Mouse (Mus musculus) neural tube, embryonic 14.5 days (tissue): ENCODE measurements around the gene 0610030E20Rik. TPM values are rescaled to one million over a fixed set of nuclear protein-coding genes. Genes with fewer than 3 reads are reported as not detected.

Experiments used
- ATAC-seq: fragments of 200-750 bp; cut with Nextera tagmentation; 2 replicates; pipeline ENCODE4 v1.8.0; 2017; ENCODE audit warnings: low read depth, mild to moderate bottlenecking, moderate TSS enrichment, moderate library complexity
- H3K27ac ChIP-seq: fragments of 300-500 bp; sonication (generic); 2 replicates; pipeline ENCODE4 v1.5.1; 2014; ENCODE audit warnings: low read depth, mild to moderate bottlenecking, control low read depth, low read length, moderate library complexity, mixed read lengths
- H3K27me3 ChIP-seq: fragments of 300-500 bp; sonication (generic); 2 replicates; pipeline ENCODE4 v1.6.1; 2014; ENCODE audit warnings: low read length; ENCODE audit not compliant: control insufficient read depth, insufficient read depth
- H3K36me3 ChIP-seq: fragments of 300-500 bp; sonication (generic); 2 replicates; pipeline ENCODE4 v1.6.1; 2014; ENCODE audit warnings: low read length, mixed read lengths; ENCODE audit not compliant: control insufficient read depth, insufficient read depth
- H3K4me1 ChIP-seq: fragments of 300-500 bp; sonication (generic); 2 replicates; pipeline ENCODE4 v1.6.1; 2014; ENCODE audit warnings: low read length; ENCODE audit not compliant: control insufficient read depth, insufficient read depth
- H3K4me2 ChIP-seq: fragments of 300-500 bp; sonication (generic); 2 replicates; pipeline ENCODE4 v1.6.1; 2014; ENCODE audit warnings: mild to moderate bottlenecking, low read depth, low read length, control low read depth
- H3K4me3 ChIP-seq: fragments of 300-500 bp; sonication (generic); 2 replicates; pipeline ENCODE4 v1.5.1; 2014; ENCODE audit warnings: low read depth, low read length, control low read depth, mixed read lengths
- H3K9ac ChIP-seq: fragments of 300-500 bp; sonication (generic); replicated peaks from 2 replicates; pipeline ENCODE4 v1.6.1; 2014; ENCODE audit warnings: low read depth, mild to moderate bottlenecking, control low read depth, low read length, mixed read lengths
- H3K9me3 ChIP-seq: fragments of 300-500 bp; sonication (generic); 2 replicates; pipeline ENCODE4 v1.6.1; 2016; ENCODE audit warnings: low read length; ENCODE audit not compliant: control insufficient read depth
- WGBS: fragments of 180-500 bp; shearing (Covaris S2); extraction: QIAGEN DNeasy Blood & Tissue Kit; methylation state at CpG from one replicate; pipeline ENCODE4 v1.1.7; 2014; 5-methylcytosine and 5-hydroxymethylcytosine counted together
- polyA plus RNA-seq: library from polyadenylated mRNA; unstranded; fragments of >200 nt; fragmentation: Nextera tagmentation; extraction: Ambion mirVana; gene quantifications from 2 replicates; pipeline ENCODE4 v1.2.1, GENCODE M21; 2014

The 0610030E20Rik gene
- polyA plus RNA-seq, 1 experiment from 2014 or later, result 15.9 TPM

GRCm38 (mm10) chr6:72356001-72356532 is 8.9 kb downstream of the 0610030E20Rik start:
- H3K4me3 ChIP-seq, result peak overlapping the region; percentile 46
- H3K4me1 ChIP-seq, result peaks cover 10% of the 10 kb centered on the region; the same call in 1 of the 2 replicates
- H3K9me3 ChIP-seq, result no peaks in the 10 kb centered on the region
- peak overlapping the region; percentile 72 for H3K9ac ChIP-seq
- H3K4me2 ChIP-seq, result peak overlapping the region; percentile 61
- peaks cover 12% of the 10 kb centered on the region; the same call in 1 of the 2 replicates for H3K36me3 ChIP-seq
- WGBS, result 46% methylated on average over 7 of the region's 8 CpGs
- no peak overlapping the region; the same call in 1 of the 2 replicates for H3K27ac ChIP-seq
- peak; percentile 4; the same call in 1 of the 2 replicates for ATAC-seq
- no peaks in the 10 kb centered on the region for H3K27me3 ChIP-seq

GRCm38 (mm10) chr6:72357164-72358079 is 10.3 kb downstream of the 0610030E20Rik start:
- Histone ChIP-seq H3K9me3 (no peaks in the 10 kb centered on the region), H3K4me3 (no peak overlapping the region), H3K27ac (no peak overlapping the region; the same call in 1 of the 2 replicates), H3K4me2 (no peak overlapping the region), H3K36me3 (peaks cover 12% of the 10 kb centered on the region; the same call in 1 of the 2 replicates), H3K27me3 (no peaks in the 10 kb centered on the region), H3K9ac (no peak overlapping the region), H3K4me1 (peaks cover 17% of the 10 kb centered on the region; the same call in 1 of the 2 replicates)
- WGBS, result 87% methylated on average over 5 of the region's 5 CpGs
- ATAC-seq, result no peak

GRCm38 (mm10) chr6:72358086-72358764 is 11.1 kb downstream of the 0610030E20Rik start:
- Histone ChIP-seq H3K9ac (no peak overlapping the region), H3K4me2 (no peak overlapping the region), H3K9me3 (no peaks in the 10 kb centered on the region), H3K27me3 (no peaks in the 10 kb centered on the region), H3K4me1 (peaks cover 17% of the 10 kb centered on the region; the same call in 1 of the 2 replicates), H3K4me3 (no peak overlapping the region), H3K27ac (no peak overlapping the region), H3K36me3 (peaks cover 12% of the 10 kb centered on the region; the same call in 1 of the 2 replicates)
- ATAC-seq, result no peak
- 84% methylated on average over 10 of the region's 10 CpGs for WGBS

- H3K27ac ChIP-seq, result no peak overlapping the region
- peaks cover 17% of the 10 kb centered on the region; the same call in 1 of the 2 replicates for H3K4me1 ChIP-seq
- no peak overlapping the region for H3K9ac ChIP-seq
- H3K27me3 ChIP-seq, result no peaks in the 10 kb centered on the region
- no peak overlapping the region for H3K4me3 ChIP-seq
- WGBS, result 81% methylated on average over 2 of the region's 2 CpGs
- H3K36me3 ChIP-seq, result peaks cover 12% of the 10 kb centered on the region; the same call in 1 of the 2 replicates
- no peak overlapping the region for H3K4me2 ChIP-seq
- no peaks in the 10 kb centered on the region for H3K9me3 ChIP-seq
- ATAC-seq, result no peak
Observed at GRCm38 (mm10) chr6:72359343-72359742, 12.2 kb downstream of the 0610030E20Rik start.

GRCm38 (mm10) chr6:72359891-72360598 is 12.9 kb downstream of the 0610030E20Rik start:
- Histone ChIP-seq H3K27ac (no peak overlapping the region), H3K9me3 (no peaks in the 10 kb centered on the region), H3K4me2 (no peak overlapping the region), H3K9ac (no peak overlapping the region), H3K4me3 (no peak overlapping the region), H3K27me3 (no peaks in the 10 kb centered on the region), H3K4me1 (peaks cover 17% of the 10 kb centered on the region; the same call in 1 of the 2 replicates), H3K36me3 (peaks cover 12% of the 10 kb centered on the region; the same call in 1 of the 2 replicates)
- WGBS, result 84% methylated on average over 11 of the region's 11 CpGs
- no peak for ATAC-seq

GRCm38 (mm10) chr6:72360599-72360935 is 13.4 kb downstream of the 0610030E20Rik start:
- no peak overlapping the region for H3K4me3 ChIP-seq
- no peak overlapping the region for H3K9ac ChIP-seq
- H3K4me2 ChIP-seq, result no peak overlapping the region
- H3K27ac ChIP-seq, result no peak overlapping the region
- H3K36me3 ChIP-seq, result peaks cover 12% of the 10 kb centered on the region; the same call in 1 of the 2 replicates
- no peaks in the 10 kb centered on the region for H3K9me3 ChIP-seq
- H3K4me1 ChIP-seq, result peaks cover 17% of the 10 kb centered on the region; the same call in 1 of the 2 replicates
- no peaks in the 10 kb centered on the region for H3K27me3 ChIP-seq
- no peak for ATAC-seq
- 68% methylated on average over 7 of the region's 7 CpGs for WGBS

- Histone ChIP-seq H3K4me2 (peak overlapping the region; percentile 73), H3K27me3 (no peaks in the 10 kb centered on the region), H3K27ac (no peak overlapping the region), H3K4me3 (peak overlapping the region; percentile 71), H3K4me1 (peaks cover 15% of the 10 kb centered on the region; the same call in 1 of the 2 replicates), H3K36me3 (peaks cover 12% of the 10 kb centered on the region; the same call in 1 of the 2 replicates), H3K9ac (peak overlapping the region; percentile 32), H3K9me3 (no peaks in the 10 kb centered on the region)
- ATAC-seq, result no peak
- WGBS, result 75% methylated on average over 5 of the region's 5 CpGs
Observed at GRCm38 (mm10) chr6:72361121-72361551, 14.0 kb downstream of the 0610030E20Rik start.
